Mouse (Mus musculus): ENCODE data around the gene Hrh2. TPM values are rescaled to one million over a fixed set of nuclear protein-coding genes. Genes with fewer than 3 reads are reported as not detected.
A peak's percentile ranks its signal among the peaks of the same experiment; 100 is the strongest.

Hrh2 gene
- polyA plus RNA-seq (2015; fragmentation: Nextera tagmentation; extraction: Ambion mirVana): 0.74 and 1.4 TPM in 2 replicates

DNA sequence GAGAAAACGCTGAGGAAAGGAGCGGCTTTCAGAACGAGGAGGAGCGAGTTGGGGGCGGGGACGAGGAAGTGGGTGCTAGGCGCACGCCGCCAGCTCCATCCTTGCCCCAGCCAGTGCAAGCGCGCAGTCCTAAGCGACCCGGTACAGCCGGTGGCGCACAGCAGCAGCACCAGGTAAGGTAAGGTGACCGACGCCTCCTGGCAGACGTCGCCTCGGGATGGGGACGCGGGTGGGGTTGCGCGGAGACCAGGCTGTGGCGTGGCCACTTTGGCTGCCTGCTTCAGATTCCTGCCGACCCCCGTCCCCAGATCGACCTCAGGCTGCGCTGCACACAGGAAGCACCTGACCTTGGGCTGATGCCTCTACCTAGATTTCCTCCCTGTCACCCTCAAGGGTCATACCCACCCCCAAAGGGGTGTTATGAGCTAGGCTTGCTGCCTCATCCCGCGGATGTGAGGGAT lies at the start of gene Hrh2:
Gene Hrh2, plus strand, starts transcription at position 109 of the 461 bp plus-strand sequence.
- peak; percentile 75 for ATAC-seq (replicated peaks)
- Histone ChIP-seq H3K4me3 (peak within 1 kb of the TSS; percentile 55), H3K36me3 (replicated peaks) (no peaks in the 10 kb centered on the region), H3K4me1 (peaks cover 8% of the 10 kb centered on the region; the same call in 1 of the 2 replicates), H3K27me3 (replicated peaks) (0 out of 2 replicates have a peak, but pooled peaks cover 16% of the 10 kb centered on the region), H3K4me2 (peak within 1 kb of the TSS; percentile 84), H3K27ac (no peak within 1 kb of the TSS), H3K9ac (peak within 1 kb of the TSS; percentile 54), H3K9me3 (no peaks in the 10 kb centered on the region)
- WGBS: 1% methylated on average over 31 of the region's 31 CpGs

GRCm38 (mm10) chr13:54143788-54144187 lies 48.1 kb upstream of the Hrh2 start:
- no peaks in the 10 kb centered on the region for H3K36me3 ChIP-seq (replicated peaks)
- H3K27me3 ChIP-seq (replicated peaks): no peaks in the 10 kb centered on the region
- H3K27ac ChIP-seq: no peak overlapping the region
- H3K4me1 ChIP-seq: 0 out of 2 replicates have a peak, but pooled peaks cover 7% of the 10 kb centered on the region
- H3K4me3 ChIP-seq: no peak overlapping the region
- WGBS: 31% methylated on average over 5 of the region's 5 CpGs
- H3K9ac ChIP-seq: no peak overlapping the region
- no peak for ATAC-seq (replicated peaks)
- H3K9me3 ChIP-seq: no peaks in the 10 kb centered on the region
- no peak overlapping the region for H3K4me2 ChIP-seq

GRCm38 (mm10) chr13:54144624-54145023 lies 47.3 kb upstream of the Hrh2 start:
- Histone ChIP-seq H3K36me3 (replicated peaks) (no peaks in the 10 kb centered on the region), H3K4me3 (no peak overlapping the region), H3K4me1 (0 out of 2 replicates have a peak, but pooled peaks cover 7% of the 10 kb centered on the region), H3K4me2 (no peak overlapping the region), H3K27me3 (replicated peaks) (no peaks in the 10 kb centered on the region), H3K9ac (no peak overlapping the region), H3K9me3 (no peaks in the 10 kb centered on the region), H3K27ac (no peak overlapping the region)
- WGBS: 62% methylated on average over 5 of the region's 5 CpGs
- ATAC-seq (replicated peaks): no peak

DNA sequence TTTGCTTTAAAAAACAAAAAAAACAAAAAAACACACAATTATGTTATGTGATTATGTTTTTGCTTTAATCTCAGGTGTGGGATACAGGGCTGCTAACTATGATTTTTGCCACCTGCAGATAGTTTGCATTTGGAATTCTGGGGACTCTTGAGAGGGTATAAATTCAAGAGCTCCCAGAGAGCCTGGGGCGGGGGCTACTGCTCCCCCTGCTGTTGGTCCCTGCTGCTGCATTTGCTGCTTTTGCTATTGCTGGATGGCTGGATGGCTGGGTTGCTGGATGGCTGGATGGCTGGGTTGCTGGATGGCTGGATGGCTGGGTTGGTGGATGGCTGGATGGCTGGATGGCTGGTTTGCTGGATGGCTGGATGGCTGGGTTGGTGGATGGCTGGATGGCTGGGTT lies 44.6 kb upstream of the Hrh2 start:
- WGBS: 68% methylated on average over 1 of the region's 1 CpGs
- H3K4me1 ChIP-seq: 0 out of 2 replicates have a peak, but pooled peaks cover 7% of the 10 kb centered on the region
- no peak overlapping the region for H3K27ac ChIP-seq
- H3K27me3 ChIP-seq (replicated peaks): no peaks in the 10 kb centered on the region
- H3K9ac ChIP-seq: no peak overlapping the region
- H3K4me2 ChIP-seq: no peak overlapping the region
- no peak overlapping the region for H3K4me3 ChIP-seq
- no peaks in the 10 kb centered on the region for H3K9me3 ChIP-seq
- H3K36me3 ChIP-seq (replicated peaks): no peaks in the 10 kb centered on the region
- no peak for ATAC-seq (replicated peaks)

DNA sequence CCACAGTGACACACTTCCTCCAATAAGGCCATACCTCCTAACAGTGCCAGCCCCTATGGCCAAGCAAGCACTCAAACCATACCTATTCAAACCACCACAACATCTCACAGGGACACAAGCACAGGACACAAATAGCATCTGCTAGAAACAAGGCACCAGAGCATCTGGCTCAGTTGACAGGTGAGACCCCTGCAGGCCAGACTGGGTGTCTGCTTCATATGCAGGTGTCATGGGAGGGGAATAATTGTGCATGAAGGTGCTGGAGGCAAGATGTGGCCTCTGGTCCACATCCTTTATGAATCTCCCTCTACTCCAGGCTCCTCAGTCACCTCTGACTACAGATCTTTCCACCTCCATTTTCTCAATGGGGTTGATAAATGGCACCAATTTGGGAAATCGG lies 39.5 kb upstream of the Hrh2 start:
- H3K36me3 ChIP-seq (replicated peaks): no peaks in the 10 kb centered on the region
- H3K9me3 ChIP-seq: no peaks in the 10 kb centered on the region
- H3K9ac ChIP-seq: no peak overlapping the region
- no peak for ATAC-seq (replicated peaks)
- no peaks in the 10 kb centered on the region for H3K4me1 ChIP-seq
- H3K27me3 ChIP-seq (replicated peaks): no peaks in the 10 kb centered on the region
- no peak overlapping the region for H3K4me3 ChIP-seq
- 92% methylated on average over 1 of the region's 1 CpGs for WGBS
- no peak overlapping the region for H3K27ac ChIP-seq
- no peak overlapping the region for H3K4me2 ChIP-seq

- H3K27ac ChIP-seq: no peak overlapping the region
- no peaks in the 10 kb centered on the region for H3K4me1 ChIP-seq
- no peaks in the 10 kb centered on the region for H3K27me3 ChIP-seq (replicated peaks)
- no peaks in the 10 kb centered on the region for H3K9me3 ChIP-seq
- no peak overlapping the region for H3K9ac ChIP-seq
- no peaks in the 10 kb centered on the region for H3K36me3 ChIP-seq (replicated peaks)
- no peak overlapping the region for H3K4me3 ChIP-seq
- WGBS: 55% methylated on average over 7 of the region's 7 CpGs
- no peak for ATAC-seq (replicated peaks)
- no peak overlapping the region for H3K4me2 ChIP-seq
These were observed 39.0 kb upstream of the Hrh2 start for GRCm38 (mm10) chr13:54152911-54153310.

- H3K4me2 ChIP-seq: no peak overlapping the region
- no peak overlapping the region for H3K9ac ChIP-seq
- 35% methylated on average over 9 of the region's 9 CpGs for WGBS
- no peaks in the 10 kb centered on the region for H3K27me3 ChIP-seq (replicated peaks)
- no peaks in the 10 kb centered on the region for H3K36me3 ChIP-seq (replicated peaks)
- no peak overlapping the region for H3K27ac ChIP-seq
- ATAC-seq (replicated peaks): no peak
- no peak overlapping the region for H3K4me3 ChIP-seq
- peaks cover 7% of the 10 kb centered on the region for H3K4me1 ChIP-seq
- H3K9me3 ChIP-seq: no peaks in the 10 kb centered on the region
These were observed 38.2 kb upstream of the Hrh2 start for GRCm38 (mm10) chr13:54153672-54154218.

- Histone ChIP-seq H3K9me3 (no peaks in the 10 kb centered on the region), H3K4me3 (no peak overlapping the region), H3K36me3 (replicated peaks) (no peaks in the 10 kb centered on the region), H3K4me1 (peaks cover 18% of the 10 kb centered on the region), H3K4me2 (no peak overlapping the region), H3K27ac (no peak overlapping the region), H3K27me3 (replicated peaks) (no peaks in the 10 kb centered on the region), H3K9ac (no peak overlapping the region)
- ATAC-seq (replicated peaks): no peak
- 89% methylated on average over 2 of the region's 2 CpGs for WGBS
These were observed 36.1 kb upstream of the Hrh2 start for GRCm38 (mm10) chr13:54155822-54156221.

GRCm38 (mm10) chr13:54159256-54159655 lies 32.7 kb upstream of the Hrh2 start:
- no peak for ATAC-seq (replicated peaks)
- H3K4me2 ChIP-seq: no peak overlapping the region
- no peak overlapping the region for H3K4me3 ChIP-seq
- H3K27me3 ChIP-seq (replicated peaks): no peaks in the 10 kb centered on the region
- peaks cover 18% of the 10 kb centered on the region for H3K4me1 ChIP-seq
- no peaks in the 10 kb centered on the region for H3K36me3 ChIP-seq (replicated peaks)
- no peak overlapping the region for H3K9ac ChIP-seq
- 6% methylated on average over 7 of the region's 7 CpGs for WGBS
- H3K27ac ChIP-seq: no peak overlapping the region
- H3K9me3 ChIP-seq: no peaks in the 10 kb centered on the region

DNA sequence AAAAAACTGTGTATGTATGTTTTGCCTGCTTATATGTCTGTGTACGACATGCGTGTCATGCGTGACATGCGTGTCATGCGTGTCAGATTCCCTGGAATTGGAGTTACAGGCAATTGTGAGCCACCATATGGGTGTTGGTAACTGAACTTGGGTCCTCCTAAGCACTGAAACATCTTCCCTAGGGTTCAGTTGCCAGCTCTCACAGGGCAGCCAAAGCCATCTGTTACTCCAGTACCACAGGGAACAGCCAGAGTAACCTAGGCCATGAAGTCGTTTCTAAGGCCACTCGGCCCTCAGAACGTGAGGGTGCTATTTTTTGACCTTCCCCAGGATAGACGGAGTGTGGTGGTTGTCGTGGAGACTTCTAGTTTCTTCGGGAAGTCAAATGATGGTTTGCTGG lies 32.2 kb upstream of the Hrh2 start:
- no peak overlapping the region for H3K4me2 ChIP-seq
- H3K9ac ChIP-seq: no peak overlapping the region
- no peaks in the 10 kb centered on the region for H3K9me3 ChIP-seq
- no peak overlapping the region for H3K27ac ChIP-seq
- H3K27me3 ChIP-seq (replicated peaks): no peaks in the 10 kb centered on the region
- H3K36me3 ChIP-seq (replicated peaks): no peaks in the 10 kb centered on the region
- H3K4me3 ChIP-seq: no peak overlapping the region
- ATAC-seq (replicated peaks): no peak
- peaks cover 18% of the 10 kb centered on the region for H3K4me1 ChIP-seq
- 48% methylated on average over 11 of the region's 11 CpGs for WGBS

- no peaks in the 10 kb centered on the region for H3K9me3 ChIP-seq
- no peak for ATAC-seq (replicated peaks)
- H3K9ac ChIP-seq: no peak overlapping the region
- peaks cover 18% of the 10 kb centered on the region for H3K4me1 ChIP-seq
- no peak overlapping the region for H3K27ac ChIP-seq
- H3K4me2 ChIP-seq: no peak overlapping the region
- 38% methylated on average over 1 of the region's 1 CpGs for WGBS
- H3K4me3 ChIP-seq: no peak overlapping the region
- H3K27me3 ChIP-seq (replicated peaks): no peaks in the 10 kb centered on the region
- no peaks in the 10 kb centered on the region for H3K36me3 ChIP-seq (replicated peaks)
These were observed 31.4 kb upstream of the Hrh2 start for GRCm38 (mm10) chr13:54160546-54160945.

DNA sequence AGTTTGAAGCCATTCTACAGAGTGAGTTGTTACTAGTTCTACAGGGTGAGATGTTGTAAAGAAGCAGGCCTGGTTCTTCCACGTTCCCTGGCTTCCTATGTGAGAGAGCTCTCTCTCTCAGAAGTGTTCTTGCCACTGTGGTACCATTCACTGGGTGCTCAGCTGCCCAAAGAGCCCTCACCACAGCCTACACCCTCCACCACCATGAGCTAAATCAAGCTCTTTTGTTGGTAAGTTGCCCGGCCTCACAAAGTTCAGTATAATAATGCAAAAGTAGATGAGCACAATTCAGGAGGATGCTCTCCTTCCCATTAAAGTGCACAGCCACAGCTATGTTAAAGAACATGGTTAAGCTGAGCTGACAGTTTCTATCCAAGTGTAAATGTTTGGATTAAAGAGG lies 30.4 kb upstream of the Hrh2 start:
- Histone ChIP-seq H3K36me3 (replicated peaks) (no peaks in the 10 kb centered on the region), H3K4me3 (no peak overlapping the region), H3K27ac (no peak overlapping the region), H3K4me1 (peaks cover 18% of the 10 kb centered on the region), H3K9me3 (no peaks in the 10 kb centered on the region), H3K9ac (no peak overlapping the region), H3K27me3 (replicated peaks) (no peaks in the 10 kb centered on the region), H3K4me2 (no peak overlapping the region)
- WGBS: 70% methylated on average over 2 of the region's 2 CpGs
- ATAC-seq (replicated peaks): no peak

DNA sequence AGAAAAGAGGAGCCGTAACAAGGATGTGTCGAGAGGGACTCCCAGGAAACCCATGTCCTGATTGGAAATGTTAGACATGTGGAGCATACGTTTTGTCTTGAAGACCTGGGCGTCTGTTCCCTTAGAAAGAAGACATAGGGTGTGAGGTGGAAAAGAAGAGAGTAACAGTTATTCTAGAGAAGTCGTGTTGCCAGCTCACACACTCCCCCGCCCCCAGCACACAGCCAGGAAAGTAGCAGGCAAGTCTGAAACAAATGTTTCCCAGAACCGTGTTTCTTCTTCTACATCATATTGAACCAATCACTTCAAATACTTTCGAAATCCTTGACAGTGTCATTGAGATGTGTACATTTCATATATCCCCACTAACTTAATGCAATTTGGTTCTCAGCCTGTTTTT lies 28.6 kb upstream of the Hrh2 start:
- peaks cover 14% of the 10 kb centered on the region for H3K4me1 ChIP-seq
- H3K27me3 ChIP-seq (replicated peaks): no peaks in the 10 kb centered on the region
- no peaks in the 10 kb centered on the region for H3K9me3 ChIP-seq
- H3K36me3 ChIP-seq (replicated peaks): no peaks in the 10 kb centered on the region
- no peak overlapping the region for H3K4me3 ChIP-seq
- 82% methylated on average over 8 of the region's 8 CpGs for WGBS
- H3K27ac ChIP-seq: no peak overlapping the region
- ATAC-seq (replicated peaks): no peak
- H3K9ac ChIP-seq: no peak overlapping the region
- H3K4me2 ChIP-seq: no peak overlapping the region
